Mouse (Mus musculus): ENCODE measurements around the gene Rbm5.

The Rbm5 gene

DNA sequence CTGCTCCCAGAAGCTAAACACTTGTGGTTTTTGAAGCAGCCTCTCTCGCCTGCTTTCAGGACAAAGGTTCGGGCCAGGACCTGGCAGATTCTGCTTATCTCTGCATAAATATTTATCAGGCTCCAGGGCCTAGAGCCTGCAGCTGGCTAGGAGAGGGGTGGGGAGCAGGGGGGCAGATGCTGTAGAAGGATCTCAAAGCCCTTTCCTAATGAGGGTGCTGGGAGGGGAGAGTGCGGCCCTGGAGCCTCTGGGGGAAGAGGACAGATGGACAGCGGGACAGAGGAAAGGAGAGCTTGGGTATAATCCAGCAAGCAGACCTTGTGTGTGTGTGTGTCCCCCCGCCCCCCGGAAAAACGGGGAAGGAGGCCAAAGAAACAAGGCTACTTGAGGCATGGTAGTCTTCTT, 36.2 kb downstream of the Rbm5 start:
- DNase-seq (ENCODE audit: extremely low spot score), result no peak

DNA sequence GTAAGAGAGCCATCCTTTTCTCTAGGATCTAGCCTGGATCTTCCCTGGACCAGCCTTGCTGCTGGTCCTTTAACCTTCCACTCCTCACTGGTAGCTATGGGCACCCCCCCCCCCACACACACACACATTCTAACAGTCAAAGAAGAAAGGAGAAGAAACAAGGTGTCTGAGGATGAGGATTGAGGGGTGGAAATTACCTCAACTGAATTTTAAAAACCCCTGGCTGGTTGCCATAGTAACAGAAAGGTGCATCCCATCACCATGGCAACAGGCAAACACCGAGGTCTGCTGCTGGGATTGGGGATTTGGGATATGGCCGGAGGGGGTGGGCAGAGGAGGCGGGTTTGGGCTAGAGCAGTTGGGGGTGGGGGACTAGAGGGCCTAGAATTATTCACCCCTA, 41.1 kb downstream of the Rbm5 start:
- DNase-seq (ENCODE audit: extremely low spot score), result peak; percentile 42

DNA sequence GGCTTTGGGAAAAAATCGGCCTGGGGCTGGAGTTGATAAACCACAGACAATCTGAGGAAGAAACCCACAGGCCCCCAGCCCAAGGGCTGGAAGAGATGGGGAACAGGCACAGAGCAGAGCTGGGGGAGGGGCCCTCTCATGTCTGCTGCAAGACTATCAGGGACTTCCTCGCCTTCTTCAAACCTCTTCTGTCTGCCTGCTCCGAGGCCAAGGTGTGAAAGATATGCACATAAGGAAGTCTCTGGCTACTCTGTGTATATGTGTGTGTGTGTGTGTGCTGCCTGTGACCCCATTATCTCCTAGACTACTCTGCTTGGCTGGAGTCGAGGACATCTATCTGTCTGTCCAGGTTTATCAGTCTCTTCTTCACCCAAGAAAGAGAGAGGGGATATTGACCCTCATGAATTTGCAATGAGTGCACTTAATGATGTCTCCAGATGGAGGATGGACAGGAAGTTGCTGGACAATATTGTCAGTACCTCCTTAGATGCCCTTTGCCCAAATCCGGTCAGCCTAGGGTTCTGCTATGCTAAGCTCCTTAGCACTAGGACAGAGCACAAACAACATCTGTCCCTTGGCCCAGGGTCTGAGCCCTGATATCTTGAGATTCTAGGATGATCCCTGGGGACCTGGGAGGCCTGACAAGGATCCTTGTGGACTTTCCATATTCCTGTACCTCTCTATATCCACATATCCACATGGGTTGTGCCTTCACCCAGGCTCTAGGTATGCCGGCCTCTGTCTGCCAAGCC, 41.7 kb downstream of the Rbm5 start:
- no peak for DNase-seq (ENCODE audit: extremely low spot score)

DNA sequence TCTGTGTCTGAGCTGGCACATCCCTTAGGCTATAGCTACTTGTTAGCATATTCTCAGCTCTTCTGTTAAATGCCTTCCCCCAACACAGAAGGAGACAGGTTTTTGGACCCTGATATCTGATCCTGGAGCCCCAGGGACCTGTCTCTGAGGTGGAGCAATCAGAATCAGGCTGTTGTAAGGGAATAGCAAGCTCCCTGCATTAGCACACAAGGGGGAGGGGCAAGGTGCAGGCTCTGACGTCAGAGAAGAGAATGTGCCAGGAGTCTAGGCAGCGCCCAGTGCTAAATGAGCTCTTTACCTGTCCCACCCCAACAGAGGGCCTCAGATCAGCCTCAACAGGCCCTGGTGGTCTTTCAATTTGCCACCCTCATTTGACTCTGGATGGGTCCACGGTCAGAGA, 43.8 kb downstream of the Rbm5 start:
- no peak for DNase-seq (ENCODE audit: extremely low spot score)

DNA sequence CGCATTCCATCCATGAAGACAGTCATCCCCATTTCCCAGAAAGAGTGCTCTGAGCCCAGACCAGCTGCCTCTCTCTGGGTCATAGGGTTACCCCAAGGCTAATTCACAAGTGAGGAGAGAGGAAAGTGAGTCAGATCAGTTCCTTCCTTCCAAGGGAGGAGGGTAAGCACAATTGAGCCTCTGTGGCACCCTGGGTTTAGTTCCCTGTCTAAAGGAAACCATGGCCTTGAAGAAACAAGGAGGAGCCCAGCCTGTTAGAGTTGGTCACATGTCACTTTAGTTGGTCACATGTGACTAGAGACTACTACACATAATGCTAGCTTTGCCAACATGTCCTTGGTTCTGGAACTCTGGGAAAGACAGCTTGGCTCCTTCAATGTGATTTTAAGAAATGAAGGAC, 46.0 kb downstream of the Rbm5 start:
- no peak for DNase-seq (ENCODE audit: extremely low spot score)

DNA sequence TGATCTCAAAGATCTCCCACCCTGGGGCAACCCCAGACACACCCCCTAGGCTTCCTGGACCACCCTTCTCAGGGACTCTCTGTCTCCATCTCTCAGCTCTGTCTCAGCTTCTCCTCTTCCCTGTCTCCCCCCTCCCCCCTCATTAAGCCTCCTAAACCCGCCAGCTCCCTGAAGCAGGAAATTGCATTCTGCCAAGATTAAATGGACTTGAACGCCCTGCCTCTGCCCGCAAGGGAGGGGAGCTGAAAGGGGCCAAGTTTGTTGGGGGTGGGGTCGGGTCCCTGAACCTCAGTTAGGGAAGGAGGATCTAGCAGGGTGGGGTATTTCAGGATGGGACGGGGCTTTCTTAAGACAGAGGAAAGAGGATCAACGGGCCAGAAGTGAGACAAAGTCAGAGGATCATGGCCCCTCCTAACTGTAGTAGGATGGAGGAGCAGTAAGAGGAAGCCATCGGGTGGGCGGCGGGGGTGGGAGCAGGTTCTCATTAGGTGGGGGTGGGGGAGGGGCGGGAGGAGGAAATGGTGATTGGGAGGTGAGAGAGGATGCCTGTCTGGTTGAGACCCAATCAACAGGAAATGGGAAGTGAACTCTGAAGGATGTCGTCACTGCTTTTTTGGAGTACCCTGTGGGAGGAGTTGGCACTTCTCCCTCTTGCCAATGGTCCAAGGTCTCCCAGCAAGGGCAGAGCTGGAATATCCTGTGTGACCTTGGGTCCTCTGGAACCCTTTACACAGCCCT, 46.8 kb downstream of the Rbm5 start:
- peak; percentile 62 for DNase-seq (ENCODE audit: extremely low spot score)

DNA sequence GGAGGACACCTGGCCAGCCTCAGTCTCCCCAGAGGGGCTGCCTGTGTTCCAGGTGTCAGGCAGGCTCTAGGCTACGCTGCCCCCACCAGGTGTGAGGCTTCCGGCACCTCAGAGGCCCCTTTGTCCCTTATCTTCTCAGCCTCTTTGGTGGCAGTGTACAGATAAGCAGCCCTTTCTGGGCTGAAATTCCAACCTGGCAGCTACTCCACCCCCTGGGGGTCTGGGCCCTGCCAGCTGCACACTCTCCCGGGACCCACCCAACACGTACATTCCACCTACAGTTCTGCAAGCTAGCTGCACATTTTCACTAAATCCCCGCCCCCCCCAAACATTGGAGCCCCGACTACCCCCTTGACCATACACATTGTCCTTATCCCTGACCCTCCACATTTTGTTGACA, 47.5 kb downstream of the Rbm5 start:
- DNase-seq (ENCODE audit: extremely low spot score), result no peak

DNA sequence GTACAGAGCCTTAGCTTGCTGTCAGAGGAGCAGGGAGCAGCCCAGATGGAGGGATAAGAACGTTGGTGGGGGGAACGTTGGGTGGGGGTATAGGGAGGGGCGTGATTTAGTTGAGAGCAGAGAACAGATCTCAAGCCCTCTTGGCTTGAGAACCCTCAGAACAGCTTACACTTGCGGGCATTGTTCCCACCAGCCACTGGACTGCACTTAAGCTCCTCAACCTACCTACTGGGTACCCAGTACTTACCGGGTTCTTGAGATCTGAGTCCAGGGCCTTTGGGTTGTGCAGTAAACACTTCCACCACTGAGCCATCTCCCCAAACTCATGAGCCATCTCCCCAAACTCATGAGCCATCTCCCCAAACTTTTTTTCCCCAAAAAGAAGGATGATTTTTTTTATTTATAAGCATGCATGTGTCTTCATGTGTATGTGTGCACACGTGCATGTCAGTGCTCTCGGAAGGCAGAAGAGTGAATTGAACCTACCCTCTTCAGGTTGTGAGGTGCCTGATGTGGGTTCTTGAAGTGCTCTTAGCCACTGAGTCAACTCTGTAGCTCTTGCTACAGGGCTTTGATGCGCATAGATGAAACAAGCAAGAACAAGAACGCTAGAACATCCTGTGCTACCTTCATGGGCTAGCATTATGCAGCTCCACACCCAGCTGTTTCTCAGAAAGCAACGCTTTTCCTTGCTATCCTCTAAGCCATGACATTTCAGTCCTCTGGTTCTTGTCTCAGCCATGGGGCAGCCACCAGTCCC, 51.8 kb downstream of the Rbm5 start:
- DNase-seq (ENCODE audit: extremely low spot score), result no peak

DNA sequence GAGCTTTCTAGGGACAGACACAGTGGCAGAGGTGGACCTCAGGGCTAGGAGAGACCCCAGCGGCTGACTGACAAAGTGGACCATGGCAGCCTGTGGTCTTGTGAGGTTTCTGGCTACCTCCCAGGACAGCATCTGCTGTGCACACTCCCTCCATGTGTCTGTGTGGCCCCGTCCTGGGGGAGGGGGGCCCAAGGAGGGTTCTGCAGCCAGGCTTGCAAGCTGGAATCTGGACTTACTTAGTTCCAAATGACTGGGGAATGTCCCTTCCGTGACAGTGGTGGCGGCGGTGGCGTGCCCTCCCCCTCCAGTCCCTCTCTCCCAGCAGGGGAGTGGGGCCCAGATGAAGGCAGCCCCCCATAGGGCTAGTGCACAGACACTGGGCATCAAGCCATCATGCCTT, 53.8 kb downstream of the Rbm5 start:
- DNase-seq (ENCODE audit: extremely low spot score), result no peak

DNA sequence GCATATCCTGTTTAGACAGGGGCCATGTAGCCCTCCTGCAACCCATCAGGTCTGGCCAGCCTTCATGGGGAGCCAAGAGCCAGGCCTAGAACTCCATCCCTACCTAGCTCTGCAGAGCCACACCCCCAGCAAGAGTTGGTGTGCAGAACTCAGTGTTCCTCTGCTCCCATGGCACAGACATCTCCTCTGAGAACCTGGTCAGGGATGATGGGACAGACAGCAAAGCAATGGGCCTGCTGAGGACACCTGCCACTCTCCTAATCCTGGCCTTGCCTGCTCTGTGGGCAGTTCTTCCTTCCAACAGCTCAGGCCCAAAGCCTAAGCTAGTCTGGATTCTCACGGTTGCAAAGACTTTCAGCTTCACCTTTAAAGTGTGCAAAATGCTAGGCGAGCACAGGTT, 55.2 kb downstream of the Rbm5 start:
- DNase-seq (ENCODE audit: extremely low spot score), result no peak

DNA sequence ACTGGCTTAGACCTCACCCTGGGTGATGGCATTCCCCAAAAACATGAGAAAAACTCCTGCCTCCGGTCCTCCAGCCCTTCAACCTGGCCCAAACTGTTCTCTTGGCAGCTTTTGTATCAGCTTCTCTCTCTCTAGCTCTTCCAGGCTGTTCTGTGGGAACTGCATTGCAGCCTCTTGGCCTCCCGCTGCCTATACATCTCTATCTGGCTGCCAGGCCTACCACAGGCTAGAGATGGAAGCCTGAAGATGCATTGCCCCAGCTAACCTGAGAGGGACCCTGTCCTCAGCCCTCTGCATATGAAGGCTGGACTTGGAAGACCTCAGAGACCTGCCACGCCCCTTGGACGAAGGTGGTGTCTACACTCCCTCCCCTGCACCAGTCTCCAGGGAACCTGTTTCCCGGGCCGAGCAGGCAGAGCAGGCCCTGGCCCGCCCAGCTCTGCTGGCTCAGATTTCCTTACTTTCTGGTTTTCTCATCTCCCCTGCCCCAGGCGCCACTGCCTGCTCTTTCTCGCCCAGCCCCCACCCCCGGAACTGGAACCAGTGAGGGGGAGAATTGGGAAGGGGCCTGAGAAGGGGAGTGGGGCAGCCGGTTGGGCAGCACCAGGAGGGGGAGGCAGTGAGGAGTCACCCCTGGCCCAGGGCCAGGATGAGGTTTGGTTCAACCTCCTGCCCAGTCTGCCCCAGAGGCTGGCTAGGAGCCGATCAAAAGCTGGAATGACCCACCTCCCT, 56.4 kb downstream of the Rbm5 start:
- peak; percentile 80 for DNase-seq (ENCODE audit: extremely low spot score)

DNA sequence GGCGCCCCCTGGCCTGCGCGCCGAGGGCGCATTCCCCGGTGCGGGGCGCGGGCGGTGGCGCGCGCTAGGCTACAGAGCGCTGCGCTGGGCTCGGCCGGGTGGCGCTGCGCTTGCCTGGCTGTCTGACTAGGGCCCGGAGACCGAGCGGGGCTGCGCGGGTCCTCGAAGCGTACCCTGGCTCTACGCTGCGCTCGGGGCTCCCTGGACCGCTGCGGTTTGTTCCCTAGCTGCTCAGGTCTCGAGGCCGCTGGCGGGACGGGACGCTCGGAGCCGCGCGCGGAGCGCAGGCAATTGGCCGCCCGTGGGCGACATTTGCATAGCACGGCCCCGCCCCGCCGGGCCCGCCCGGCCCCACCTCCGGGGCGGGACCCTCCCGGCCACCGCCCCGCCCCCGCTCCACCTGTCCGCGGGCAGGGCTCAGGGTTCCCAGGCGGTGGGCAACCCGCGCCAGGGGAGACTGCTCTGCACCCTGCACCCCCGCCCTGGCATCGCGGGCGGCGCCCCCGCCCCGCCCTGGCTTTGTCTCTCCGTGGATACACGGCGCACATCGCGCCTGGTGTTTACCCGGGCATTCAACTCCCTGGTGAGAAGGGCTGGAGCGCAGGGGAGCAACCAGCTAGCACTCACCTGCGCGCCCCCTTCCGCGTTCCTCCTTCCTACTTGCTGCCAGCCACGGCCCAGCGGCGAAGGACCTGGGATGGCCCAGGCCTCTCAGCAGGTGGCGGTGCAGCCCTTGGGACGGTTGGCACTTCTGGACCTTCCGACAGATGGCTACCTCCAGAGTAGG, 60.9 kb downstream of the Rbm5 start, which contains the start of gene Sema3f:
Sema3f (minus strand) TSS at position 779 of the 787 bp plus-strand sequence.
- peak; percentile 84 for DNase-seq (ENCODE audit: extremely low spot score)

DNA sequence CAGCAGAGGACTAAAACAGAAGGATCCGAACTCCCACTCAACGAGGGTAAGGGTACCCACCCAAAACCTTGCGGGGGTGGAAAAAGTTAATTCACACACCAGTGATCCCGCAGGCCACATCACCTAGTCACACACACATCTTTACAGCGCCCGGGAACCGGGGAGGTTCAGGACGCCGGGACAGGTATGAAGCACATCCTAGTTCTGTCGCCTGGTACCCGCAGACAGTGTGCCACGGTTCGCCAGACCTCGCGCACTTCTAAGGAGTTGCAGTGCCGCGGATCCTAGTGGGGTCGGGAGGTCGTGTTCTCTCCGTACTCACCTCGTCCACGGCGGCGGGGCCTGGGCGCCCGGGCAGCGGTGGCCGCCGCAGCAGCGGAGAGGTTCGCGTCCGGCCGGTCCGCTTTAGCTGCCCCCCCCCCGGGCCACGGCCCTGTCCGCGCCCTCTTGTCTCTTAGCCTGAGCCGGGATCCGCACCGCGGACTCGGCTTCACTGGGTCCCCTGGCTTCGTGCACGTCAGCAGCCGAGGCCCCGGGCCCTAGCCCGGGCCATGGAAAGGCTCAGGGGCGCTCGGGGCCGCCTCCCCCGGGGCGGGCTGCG, 61.6 kb downstream of the Rbm5 start:
- peak; percentile 49 for DNase-seq (ENCODE audit: extremely low spot score)

DNA sequence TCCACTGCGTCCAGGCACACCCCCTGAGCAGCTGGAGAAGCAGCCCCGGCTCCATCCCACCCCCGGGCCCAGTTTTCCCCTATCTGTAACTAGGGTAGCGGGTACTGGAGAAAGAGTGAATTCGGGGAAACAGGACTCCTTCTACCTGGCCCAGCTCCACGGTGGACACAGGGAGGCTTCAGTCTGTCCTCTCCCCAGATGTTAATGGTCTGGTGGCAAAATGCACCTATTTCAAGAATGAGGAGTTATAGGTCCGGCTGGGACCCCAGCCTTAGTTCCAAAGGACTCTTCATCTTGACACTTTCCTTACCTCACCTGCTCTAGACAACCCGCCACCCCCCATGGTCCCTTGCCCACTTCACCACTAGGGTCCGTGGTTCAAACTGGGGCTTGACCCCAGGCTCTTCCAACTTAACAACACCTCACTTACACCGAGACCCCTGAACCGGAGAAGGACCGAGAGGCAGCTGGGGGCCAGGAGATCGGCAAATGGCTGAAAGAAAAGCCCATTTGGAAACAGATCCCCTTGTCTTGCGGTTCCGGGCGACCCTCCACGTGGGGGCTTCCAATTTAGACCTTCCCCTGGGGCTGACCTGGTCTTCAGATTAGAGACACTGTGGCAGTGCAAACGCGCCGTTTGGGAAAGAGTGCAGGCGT, 62.2 kb downstream of the Rbm5 start:
- no peak for DNase-seq (ENCODE audit: extremely low spot score)

DNA sequence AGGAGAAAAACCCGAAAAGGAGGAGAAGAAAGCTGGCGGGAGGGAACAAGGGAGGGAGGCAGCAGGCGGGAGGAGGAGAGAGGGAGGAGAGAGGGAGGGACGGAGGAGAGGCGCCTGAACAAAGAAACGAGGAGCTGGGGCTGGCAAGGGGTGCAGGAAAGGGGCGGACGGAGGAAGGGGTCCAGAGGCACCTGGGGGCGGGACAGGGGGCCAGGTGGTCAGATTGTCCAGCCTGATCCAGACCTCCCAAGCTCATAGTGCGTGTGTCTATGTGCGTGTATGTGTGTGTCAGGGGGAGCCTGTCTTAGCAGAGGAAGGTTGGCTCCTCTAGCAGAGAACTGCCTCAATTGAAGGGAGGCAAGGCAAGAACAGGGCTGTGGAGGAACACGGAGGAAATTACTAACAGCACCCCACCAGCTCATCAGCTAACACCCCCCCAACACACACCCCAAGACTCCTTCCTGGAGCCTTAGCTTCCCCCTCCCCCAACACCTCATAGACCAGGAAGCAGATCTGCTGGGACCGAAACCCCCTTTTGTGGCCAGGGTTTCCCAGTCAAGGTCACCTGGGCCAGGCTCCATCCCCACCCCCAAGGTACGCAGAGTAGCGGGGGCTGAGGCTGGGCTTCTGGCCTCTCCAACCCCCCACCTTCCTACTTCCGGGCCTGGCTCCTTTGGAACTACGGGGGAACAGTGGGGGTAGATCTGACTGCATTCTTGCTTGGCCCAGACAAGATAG, 62.9 kb downstream of the Rbm5 start:
- DNase-seq (ENCODE audit: extremely low spot score), result peak; percentile 63

DNA sequence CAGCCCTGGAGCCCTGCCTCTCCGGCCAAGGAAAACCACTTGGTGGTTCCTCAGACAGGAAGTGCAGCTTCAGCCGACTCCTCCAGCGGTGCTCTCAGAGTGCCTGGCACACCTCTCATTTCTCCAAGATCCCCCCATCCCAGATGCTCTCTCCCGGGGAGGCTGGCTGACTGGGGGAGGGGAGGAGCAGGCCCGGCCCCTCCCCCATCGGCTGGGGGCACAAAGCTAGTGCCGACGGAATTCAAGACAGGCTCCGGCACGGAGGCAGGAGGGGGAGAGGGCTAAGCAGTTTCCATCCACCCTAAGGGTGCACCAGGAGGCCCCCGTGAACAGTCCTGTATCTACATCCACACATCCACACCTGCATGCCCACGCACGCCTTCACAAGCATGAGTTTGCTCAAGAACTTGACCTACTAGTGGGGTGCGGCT, 64.0 kb downstream of the Rbm5 start:
- peak; percentile 70 for DNase-seq (ENCODE audit: extremely low spot score)

DNA sequence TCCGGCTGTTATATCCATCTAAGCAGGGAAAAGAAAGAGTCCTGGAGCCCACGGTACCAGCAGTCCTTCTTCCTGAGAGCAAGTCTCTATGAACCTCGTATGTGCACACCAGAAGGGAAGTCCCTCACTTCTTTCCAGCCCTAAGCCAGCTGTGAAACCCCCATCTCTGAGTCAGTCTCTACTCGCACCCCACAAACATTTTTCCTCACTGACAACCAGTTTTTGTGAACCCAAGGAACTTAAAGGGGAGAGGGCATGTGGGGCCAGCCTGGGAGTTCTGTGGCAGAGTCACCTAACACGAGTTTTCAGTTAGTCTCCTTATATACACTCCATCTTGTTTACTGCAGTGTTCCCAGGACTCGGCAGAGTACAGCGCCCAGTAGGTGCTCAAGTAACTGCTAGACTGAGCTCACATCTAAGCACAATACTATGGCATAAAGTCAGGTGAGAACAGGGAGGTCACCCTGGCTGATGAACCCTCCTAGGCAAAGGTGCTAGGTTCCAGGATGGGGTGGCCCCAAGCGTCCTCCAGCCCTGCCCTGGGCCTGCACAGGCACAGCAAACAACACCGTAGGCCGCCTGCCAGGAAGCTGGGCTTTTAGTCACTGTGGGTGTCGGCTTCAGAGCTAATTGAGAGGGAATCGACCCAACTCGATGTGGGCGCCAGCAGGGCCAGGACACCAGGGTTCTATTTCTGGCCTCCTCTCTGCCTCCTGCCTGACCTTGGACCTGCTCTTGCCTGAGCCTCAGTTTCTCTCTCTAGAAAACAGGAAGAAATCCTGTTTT, 67.3 kb downstream of the Rbm5 start:
- DNase-seq (ENCODE audit: extremely low spot score), result no peak

DNA sequence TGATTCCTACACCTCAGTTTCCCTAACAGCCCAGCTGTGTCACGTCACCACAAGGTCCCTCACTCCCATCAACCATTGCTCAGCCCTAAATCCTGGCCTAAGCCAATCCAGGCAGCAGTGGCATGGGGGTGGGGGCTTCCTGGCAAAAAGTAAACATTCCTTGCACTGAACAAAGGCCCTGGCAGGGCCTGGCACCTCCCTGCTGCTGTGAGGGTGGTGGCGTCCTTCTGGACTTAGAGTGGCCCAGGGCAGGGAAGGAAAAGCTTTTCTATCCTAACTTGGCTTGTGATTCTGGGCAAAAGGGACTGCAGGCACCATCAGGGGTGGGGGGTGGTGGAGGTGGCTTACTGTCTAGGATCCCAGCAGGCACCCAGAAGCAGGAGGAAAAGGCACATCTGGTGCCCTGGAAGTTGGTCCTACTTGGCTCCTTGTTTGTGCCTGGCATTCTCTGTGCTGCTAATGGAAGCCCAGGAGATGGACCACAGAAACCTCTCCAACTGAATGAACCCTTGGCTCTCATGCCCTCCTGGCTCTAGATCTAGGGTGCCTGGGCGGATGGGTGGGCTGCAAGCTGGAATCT, 68.1 kb downstream of the Rbm5 start:
- DNase-seq (ENCODE audit: extremely low spot score), result no peak
